Mouse (Mus musculus) gastrocnemius, adult 2 months (tissue): ENCODE results near the gene 6820408C15Rik. TPM values are rescaled to one million over a fixed set of nuclear protein-coding genes. Genes with fewer than 3 reads are reported as not detected.
A peak's percentile ranks its signal among the peaks of the same experiment; 100 is the strongest.
"Not testable (repeated sequence)": the region's sequence is repeated elsewhere in the genome, so short reads cannot be mapped to it uniquely, and the experiment has no call there.

Experiments
- DNase-seq: peaks from one replicate; pipeline ENCODE4 v3.0.0; 2022
- H3K27ac ChIP-seq: fragments of 200-600 bp; 2 replicates; pipeline ENCODE4 v1.8.1; 2022; ENCODE audit warnings: mild to moderate bottlenecking
- H3K4me3 ChIP-seq: fragments of 200-600 bp; 2 replicates; pipeline ENCODE4 v1.8.1; 2022; ENCODE audit warnings: mild to moderate bottlenecking, moderate library complexity
- CTCF ChIP-seq: fragments of 200-600 bp; IDR thresholded peaks from 2 replicates; pipeline ENCODE4 v1.8.1; 2022; ENCODE audit warnings: antibody characterized with exemption, mild to moderate bottlenecking, moderate library complexity
- intact Hi-C: fragments of 180-260 bp; cut with DNase I; formaldehyde crosslinking; loops from one replicate; pipeline ENCODE4 v1.15.1; 2025
- total RNA-seq, 2 experiments: library from RNA; stranded (reverse); gene quantifications; 2 replicates each; pipeline ENCODE4 v1.2.3; 2021

6820408C15Rik gene
- total RNA-seq, 2 experiments from 2014 or later: not detected

DNA sequence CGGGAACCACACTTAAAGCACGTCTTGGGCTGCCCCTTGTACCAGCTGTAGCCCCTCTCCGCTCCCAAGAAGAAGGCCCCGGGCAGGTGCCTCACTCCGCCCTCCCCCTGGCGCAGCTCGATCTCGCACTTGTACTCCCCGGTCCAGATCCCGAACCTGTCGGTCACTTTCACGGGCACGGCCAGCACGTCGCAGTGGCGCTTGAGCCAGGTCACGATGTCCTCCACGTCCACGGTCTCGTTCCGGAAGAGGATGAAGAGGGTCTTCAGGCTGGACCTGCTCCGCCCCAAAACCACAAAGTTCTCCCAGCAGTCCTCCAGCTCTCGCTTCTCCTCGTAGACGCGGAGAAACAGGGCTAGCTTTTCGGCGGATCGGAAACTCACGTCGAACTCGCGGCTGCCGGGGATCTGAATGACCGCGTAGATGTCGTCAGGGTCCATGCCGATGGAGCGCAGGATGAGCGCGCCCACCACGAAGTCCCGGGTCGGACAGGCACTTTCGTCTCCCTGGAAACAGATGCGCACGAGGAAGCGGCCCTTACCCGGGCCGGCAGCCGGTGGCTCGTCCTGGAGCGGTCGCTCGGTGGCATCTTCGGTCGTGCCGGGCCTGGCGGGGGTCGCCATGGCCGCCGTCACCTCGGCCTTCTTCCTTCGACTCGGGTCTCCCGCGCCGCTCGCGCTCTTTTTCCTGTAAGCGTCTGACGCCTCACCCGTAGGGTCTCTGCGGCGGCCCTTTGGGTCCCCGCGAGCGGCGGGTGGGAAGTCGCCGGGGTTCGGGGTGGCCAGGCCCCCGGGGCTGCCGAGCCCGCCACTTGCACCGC, 1.4 kb upstream of the 6820408C15Rik start:
- intact Hi-C loops: no loop called here
- DNase-seq: no peak
- peak overlapping the region; percentile 88 for H3K27ac ChIP-seq
- peak overlapping the region; percentile 85 for H3K4me3 ChIP-seq
- TF ChIP-seq CTCF: no peak

DNA sequence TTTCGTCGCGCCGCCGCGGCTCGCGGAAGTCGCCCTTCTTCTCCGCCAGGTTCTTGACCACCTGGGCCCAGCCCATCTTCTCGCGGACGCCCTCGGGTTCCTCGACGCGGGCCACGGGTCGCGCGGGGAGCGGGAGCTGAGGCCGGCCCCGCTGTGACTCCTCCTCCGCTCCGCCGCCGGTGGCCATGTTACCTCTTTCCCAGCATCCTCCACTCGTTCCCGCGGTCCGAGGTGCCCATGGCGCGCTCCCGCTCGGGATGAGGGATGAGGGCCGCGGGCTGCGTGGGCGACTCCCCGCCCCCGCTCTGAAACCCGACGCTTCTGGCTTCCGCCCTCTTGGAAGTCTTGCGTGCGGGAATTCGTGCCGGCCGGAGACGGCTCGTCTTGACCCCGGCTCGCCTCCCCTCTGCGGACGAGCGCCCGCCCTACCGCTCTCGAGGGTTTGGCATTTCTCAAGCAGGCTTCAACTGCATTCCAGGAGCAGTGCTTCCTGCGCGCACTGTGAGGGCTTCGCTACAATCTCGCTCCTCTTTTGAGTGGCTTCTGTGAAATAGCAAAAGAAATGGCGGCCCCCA, 709 bp upstream of the 6820408C15Rik start, which contains the start of gene Zcchc3:
Gene Zcchc3 (minus strand): TSS at position 437 of the 575 bp plus-strand sequence.
- Histone ChIP-seq H3K27ac (peak within 1 kb of the TSS; percentile 88), H3K4me3 (peak within 1 kb of the TSS; percentile 85)
- peak; percentile 86 for DNase-seq
- TF ChIP-seq CTCF: no peak
- intact Hi-C loops: no loop called here

DNA sequence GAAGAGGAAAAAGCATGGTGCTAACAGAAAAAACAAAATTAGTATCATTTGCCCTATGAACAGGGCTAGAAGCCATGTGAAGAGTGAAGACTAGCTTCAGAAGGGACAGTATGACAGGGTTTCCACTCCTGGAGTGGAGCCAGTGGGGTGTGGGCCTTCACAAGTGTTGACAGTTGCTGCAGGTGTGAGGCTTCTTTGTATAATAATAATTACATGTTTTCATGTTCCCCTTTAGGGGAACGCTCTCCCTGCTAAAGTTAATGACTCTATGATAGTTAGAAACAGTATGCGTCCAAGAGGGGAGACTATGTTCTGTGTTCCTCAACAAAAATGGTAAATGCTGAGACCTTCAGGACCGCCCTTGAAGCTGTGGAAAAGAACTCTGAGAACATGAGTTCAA, 399 bp downstream of the 6820408C15Rik start:
- no peak for TF ChIP-seq CTCF
- intact Hi-C loops: no loop called here
- no peak overlapping the region; the same call in 1 of the 2 replicates for H3K27ac ChIP-seq

DNA sequence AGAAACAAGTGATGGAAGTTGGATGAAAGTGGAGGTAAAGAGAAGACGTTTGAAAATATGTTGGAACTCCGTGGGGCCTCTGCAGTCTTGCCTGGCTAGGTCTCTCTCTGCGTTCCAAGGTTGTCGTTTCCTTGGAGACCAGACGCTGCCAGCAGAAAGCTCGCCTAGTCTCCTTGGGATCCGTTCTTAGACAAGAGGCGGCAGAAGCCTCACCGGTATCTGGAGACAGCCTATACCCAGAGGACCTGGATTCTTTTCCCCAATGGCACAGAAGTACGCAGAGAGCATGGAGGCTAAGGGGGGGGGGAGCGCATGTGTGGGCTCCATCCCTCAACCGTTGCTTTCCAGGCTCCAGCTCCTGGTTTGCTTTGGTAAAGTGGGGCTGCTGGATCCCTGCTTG, 12.1 kb downstream of the 6820408C15Rik start:
- no peak overlapping the region for H3K27ac ChIP-seq
- DNase-seq: no peak
- intact Hi-C loops: no loop called here
- no peak for TF ChIP-seq CTCF
- H3K4me3 ChIP-seq: no peak overlapping the region

More for the DNA sequence above, 399 bp downstream of the 6820408C15Rik start:
- DNase-seq: no peak
- H3K4me3 ChIP-seq: no peak overlapping the region

DNA sequence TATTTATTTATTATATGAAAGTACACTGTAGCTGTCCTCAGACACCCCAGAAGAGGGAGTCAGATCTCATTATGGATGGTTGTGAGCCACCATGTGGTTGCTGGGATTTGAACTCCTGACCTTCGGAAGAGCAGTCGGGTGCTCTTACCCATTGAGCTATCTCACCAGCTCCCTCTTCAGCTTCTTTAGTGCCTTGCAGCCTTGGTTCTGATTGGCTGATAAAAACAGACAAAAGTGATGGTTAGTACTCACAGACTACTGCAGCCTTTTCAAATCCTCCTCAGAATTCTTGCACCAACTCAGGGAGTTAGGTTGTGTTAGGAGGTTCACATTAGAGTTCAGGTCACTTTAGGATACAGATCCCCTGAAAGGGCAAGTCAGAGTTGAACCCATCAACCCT, 13.1 kb downstream of the 6820408C15Rik start:
- intact Hi-C loops, DNase-seq, H3K27ac ChIP-seq, H3K4me3 ChIP-seq: not testable (repeated sequence)

DNA sequence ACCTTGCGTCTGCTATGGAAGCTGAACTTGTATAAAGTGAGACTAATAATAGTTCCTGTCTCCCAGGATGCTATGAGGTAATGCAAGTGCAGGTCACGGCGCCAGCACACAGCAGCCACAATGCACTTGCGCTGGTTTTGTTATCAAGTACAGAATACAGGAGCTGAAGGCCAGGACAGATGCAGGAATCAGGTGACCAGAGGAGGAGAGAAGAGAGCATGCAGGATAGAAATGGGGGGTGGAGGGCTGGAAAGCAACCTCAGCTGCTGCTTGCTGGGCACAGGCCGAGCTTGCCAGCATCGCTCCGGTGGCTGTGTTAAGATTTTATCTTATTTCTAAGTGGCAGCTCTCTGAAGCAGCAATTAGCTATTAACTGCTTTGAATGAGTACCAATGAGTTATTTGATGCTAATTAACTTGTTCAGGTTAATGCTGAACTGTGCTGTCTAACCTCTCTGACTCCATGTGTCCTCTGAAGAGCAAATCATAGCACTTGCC, 21.1 kb downstream of the 6820408C15Rik start:
- H3K27ac ChIP-seq: no peak overlapping the region
- no peak overlapping the region for H3K4me3 ChIP-seq
- no peak for TF ChIP-seq CTCF
- intact Hi-C loops: no loop called here
- no peak for DNase-seq

DNA sequence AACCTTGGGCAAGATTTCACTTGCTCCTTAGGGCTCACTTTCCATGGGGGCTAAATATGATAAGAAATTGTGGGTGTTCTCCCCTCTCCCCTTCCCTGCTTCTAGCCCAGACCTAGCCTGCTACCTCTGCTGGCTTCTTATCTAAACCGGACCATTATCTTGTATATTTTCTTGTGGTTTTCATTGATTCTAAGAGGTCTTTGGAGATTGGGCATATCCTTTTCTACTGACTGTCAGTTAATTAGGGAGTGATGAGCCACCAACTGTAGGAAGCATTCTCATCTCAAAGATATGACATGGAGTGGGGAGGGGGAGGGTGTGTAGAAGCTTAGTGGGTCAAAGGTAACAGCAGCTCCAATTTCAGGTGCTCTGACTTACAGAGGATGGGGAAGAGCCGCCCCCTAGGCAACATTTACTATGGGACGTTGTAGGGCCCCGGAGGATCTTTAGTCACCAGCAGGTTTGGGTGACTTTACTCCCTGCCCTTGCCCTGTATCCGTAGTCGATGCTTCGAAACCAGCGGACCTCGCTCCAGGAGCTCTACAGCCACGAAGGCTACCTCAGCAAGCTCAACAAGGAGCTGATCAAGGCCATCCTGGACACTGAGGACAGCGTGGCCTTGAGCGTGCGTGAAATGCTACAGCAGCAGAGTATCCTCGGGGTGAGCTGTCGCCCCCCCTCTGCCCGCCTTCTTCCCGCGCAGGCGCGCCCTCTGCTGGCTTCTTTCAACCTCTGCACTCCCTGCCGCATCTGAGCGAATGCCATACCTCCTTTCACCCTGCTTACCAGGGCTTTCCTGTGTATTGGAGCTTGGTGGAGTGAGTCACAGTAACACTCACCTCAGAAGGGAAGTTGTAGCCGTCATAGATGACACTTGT, 21.8 kb downstream of the 6820408C15Rik start:
- intact Hi-C loops: loop anchor here (1.0 kb wide), 1 partner anchor 44 kb away; no protein-coding TSS in a partner anchor
- peak; percentile 84 for DNase-seq
- TF ChIP-seq CTCF: no peak; the same call in 1 of the 2 replicates
- peak overlapping the region; percentile 65 for H3K4me3 ChIP-seq
- no peak overlapping the region; the same call in 1 of the 2 replicates for H3K27ac ChIP-seq

DNA sequence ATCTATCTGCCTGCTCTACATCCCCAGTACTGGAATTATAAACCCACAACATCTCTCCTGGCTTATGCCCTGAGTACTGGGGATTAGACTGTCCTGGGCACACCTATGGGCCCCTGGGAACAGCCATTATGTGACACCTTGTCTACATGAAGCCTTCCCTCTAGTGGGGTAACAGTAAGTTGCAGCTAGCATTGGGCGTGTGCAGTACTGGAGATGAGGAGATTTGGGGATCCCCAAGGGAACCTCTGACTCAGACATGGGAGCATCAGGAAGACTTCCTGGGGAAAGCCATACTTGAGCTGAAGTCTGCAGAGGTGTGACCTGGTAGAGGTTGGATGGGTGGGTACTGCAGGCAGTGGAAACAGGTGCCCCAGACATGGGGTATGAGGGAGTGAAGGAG, 23.6 kb downstream of the 6820408C15Rik start:
- no peak for TF ChIP-seq CTCF
- Histone ChIP-seq H3K4me3 (no peak overlapping the region), H3K27ac (no peak overlapping the region)
- DNase-seq: no peak
- intact Hi-C loops: no loop called here

DNA sequence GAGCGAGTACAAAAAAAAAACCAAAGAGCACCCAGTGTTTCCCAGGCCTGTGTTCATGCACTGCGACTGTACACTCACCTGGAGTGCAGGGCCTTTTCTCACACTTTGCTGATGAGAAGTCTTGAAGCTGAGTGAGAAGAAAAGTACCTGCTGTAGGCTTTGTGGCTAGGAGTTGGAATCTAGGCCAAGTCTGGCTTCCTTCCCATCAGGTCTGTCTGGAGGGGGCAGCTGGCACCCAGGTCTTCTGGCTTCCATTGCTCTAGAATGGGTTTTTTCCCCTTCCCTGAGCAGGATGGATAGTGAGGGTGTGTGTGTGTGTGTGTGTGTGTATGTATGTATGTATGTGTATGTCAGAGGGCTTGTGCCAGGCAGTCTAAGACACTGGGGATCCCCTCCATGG, 24.4 kb downstream of the 6820408C15Rik start:
- TF ChIP-seq CTCF: no peak
- Histone ChIP-seq H3K4me3 (no peak overlapping the region), H3K27ac (no peak overlapping the region)
- intact Hi-C loops: no loop called here
- DNase-seq: no peak

DNA sequence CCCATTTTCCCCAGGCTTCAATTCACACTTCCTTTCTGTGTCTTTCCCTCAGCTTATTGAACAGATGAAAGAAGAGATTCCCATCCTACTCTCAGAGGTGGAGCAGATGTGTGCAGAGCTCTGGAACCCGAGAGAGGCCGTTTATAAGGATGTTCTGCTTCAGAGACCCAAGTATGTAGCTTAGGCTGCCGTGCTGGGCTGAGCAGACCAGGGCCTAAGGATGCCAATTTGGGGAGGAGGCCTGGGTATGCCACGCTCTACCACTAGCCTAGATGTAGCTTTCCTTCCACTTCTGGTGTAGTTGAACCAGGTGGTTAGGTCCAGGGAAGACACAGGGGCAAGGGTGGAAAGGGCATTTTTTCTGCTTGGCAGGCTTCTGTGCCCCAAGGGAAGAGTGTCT, 26.9 kb downstream of the 6820408C15Rik start:
- H3K27ac ChIP-seq: no peak overlapping the region
- TF ChIP-seq CTCF: no peak
- H3K4me3 ChIP-seq: no peak overlapping the region
- DNase-seq: no peak
- intact Hi-C loops: no loop called here

DNA sequence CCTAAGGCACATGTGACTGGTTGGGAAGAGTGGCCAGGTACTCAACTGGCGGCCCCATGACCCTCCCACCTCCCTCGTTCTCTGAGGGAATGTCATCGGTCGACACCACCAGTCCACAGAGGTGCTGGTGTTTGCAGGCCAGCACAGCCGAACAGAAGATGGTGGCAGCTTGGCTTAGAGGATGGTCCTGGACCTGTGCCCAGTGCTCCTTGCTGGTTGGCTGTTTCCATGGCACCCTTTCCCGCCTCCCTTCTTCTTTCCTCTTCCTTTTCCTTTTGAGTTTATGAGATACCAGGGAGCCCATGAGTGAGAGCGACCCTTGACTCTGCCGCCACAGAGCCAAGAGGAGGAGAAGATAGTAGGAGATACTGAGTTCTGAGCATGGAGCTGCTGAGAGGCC, 27.9 kb downstream of the 6820408C15Rik start:
- H3K4me3 ChIP-seq: no peak overlapping the region
- intact Hi-C loops: no loop called here
- no peak for DNase-seq
- no peak for TF ChIP-seq CTCF
- no peak overlapping the region for H3K27ac ChIP-seq

DNA sequence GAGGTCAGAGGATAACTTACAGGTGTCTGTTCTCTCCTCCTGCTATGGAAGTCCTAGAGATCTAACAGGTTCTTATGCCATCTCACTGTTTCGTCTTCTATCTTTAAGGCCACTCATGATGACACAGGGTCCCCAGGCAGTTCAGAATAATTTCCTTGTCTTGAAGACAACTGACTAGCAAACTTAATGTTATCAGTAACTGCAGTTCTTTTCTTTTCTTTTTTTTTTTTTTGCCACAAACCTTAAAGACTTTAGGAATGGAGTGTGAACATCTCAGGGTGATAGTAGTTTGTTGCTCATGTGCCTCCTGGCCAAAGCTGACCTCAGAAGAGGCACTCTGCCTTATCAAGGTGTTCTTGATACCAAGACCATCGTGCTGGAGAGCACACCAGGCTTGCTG, 31.3 kb downstream of the 6820408C15Rik start:
- no peak for DNase-seq
- intact Hi-C loops: no loop called here
- TF ChIP-seq CTCF: no peak
- Histone ChIP-seq H3K27ac (no peak overlapping the region), H3K4me3 (no peak overlapping the region)
